Mouse (Mus musculus) heart, embryonic 16.5 days (tissue): ENCODE data around the gene Ctnnbip1. TPM values are rescaled to one million over a fixed set of nuclear protein-coding genes. Genes with fewer than 3 reads are reported as not detected.
A peak's percentile ranks its signal among the peaks of the same experiment; 100 is the strongest.

Source experiments
- ATAC-seq: fragments of 200-750 bp; cut with Nextera tagmentation; replicated peaks from 2 replicates; pipeline ENCODE4 v1.8.0; 2017; ENCODE audit warnings: moderate number of reproducible peaks; ENCODE audit not compliant: insufficient read depth, low FRiP score; ENCODE audit errors: extremely low read depth
- H3K27ac ChIP-seq: fragments of 300-500 bp; sonication (generic); 2 replicates; pipeline ENCODE4 v1.5.1; 2014; ENCODE audit warnings: mild to moderate bottlenecking, low read length, control low read depth, moderate library complexity
- H3K27me3 ChIP-seq: fragments of 300-500 bp; sonication (generic); 2 replicates; pipeline ENCODE4 v1.6.1; 2014; ENCODE audit warnings: low read length, mixed read lengths; ENCODE audit not compliant: control insufficient read depth, insufficient read depth
- H3K36me3 ChIP-seq: fragments of 300-500 bp; sonication (generic); 2 replicates; pipeline ENCODE4 v1.6.1; 2014; ENCODE audit not compliant: control insufficient read depth, insufficient read depth
- H3K4me1 ChIP-seq: fragments of 300-500 bp; sonication (generic); 2 replicates; pipeline ENCODE4 v1.6.1; 2014; ENCODE audit warnings: low read length, mixed read lengths; ENCODE audit not compliant: control insufficient read depth, insufficient read depth
- H3K4me2 ChIP-seq: fragments of 300-500 bp; sonication (generic); 2 replicates; pipeline ENCODE4 v1.6.1; 2014; ENCODE audit warnings: low read depth, mild to moderate bottlenecking, control low read depth, low read length
- H3K4me3 ChIP-seq: fragments of 300-500 bp; sonication (generic); 2 replicates; pipeline ENCODE4 v1.5.1; 2014; ENCODE audit warnings: mild to moderate bottlenecking, control low read depth, low read length
- H3K9ac ChIP-seq: fragments of 300-500 bp; sonication (generic); 2 replicates; pipeline ENCODE4 v1.6.1; 2014; ENCODE audit warnings: low read length, control low read depth
- H3K9me3 ChIP-seq: fragments of 300-500 bp; sonication (generic); replicated peaks from 2 replicates; pipeline ENCODE4 v1.6.1; 2016; ENCODE audit warnings: low read length; ENCODE audit not compliant: control insufficient read depth
- WGBS: fragments of 180-500 bp; shearing (Covaris S2); extraction: QIAGEN DNeasy Blood & Tissue Kit; methylation state at CpG from one replicate; pipeline ENCODE4 v1.1.7; 2014; 5-methylcytosine and 5-hydroxymethylcytosine counted together
- polyA plus RNA-seq: library from polyadenylated mRNA; unstranded; fragments of >200 nt; fragmentation: Nextera tagmentation; extraction: Ambion mirVana; gene quantifications from 2 replicates; pipeline ENCODE4 v1.2.1, GENCODE M21; 2015

Ctnnbip1 gene
- polyA plus RNA-seq, 1 experiment from 2014 or later: 28.7 TPM

GRCm38 (mm10) chr4:149600130-149600529, 82.1 kb downstream of the Ctnnbip1 start:
- Histone ChIP-seq H3K27me3 (peaks cover 4% of the 10 kb centered on the region; the same call in 1 of the 2 replicates), H3K4me2 (no peak overlapping the region), H3K4me3 (no peak overlapping the region), H3K4me1 (peaks cover 7% of the 10 kb centered on the region), H3K9me3 (no peaks in the 10 kb centered on the region), H3K36me3 (no peaks in the 10 kb centered on the region), H3K9ac (no peak overlapping the region), H3K27ac (no peak overlapping the region)
- WGBS: 78% methylated on average over 4 of the region's 4 CpGs
- ATAC-seq: no peak

- Histone ChIP-seq H3K9me3 (no peaks in the 10 kb centered on the region), H3K4me3 (no peak overlapping the region), H3K9ac (no peak overlapping the region), H3K36me3 (no peaks in the 10 kb centered on the region), H3K4me1 (peaks cover 7% of the 10 kb centered on the region), H3K4me2 (no peak overlapping the region), H3K27me3 (peaks cover 7% of the 10 kb centered on the region; the same call in 1 of the 2 replicates), H3K27ac (no peak overlapping the region)
- 23% methylated on average over 4 of the region's 4 CpGs for WGBS
- 0 out of 2 replicates have a peak, but pooled peaks have one; percentile 28 for ATAC-seq
Measured at GRCm38 (mm10) chr4:149601484-149601883, 83.4 kb downstream of the Ctnnbip1 start.

GRCm38 (mm10) chr4:149602236-149602635, 84.2 kb downstream of the Ctnnbip1 start:
- no peak for ATAC-seq
- Histone ChIP-seq H3K36me3 (no peaks in the 10 kb centered on the region), H3K27me3 (peaks cover 7% of the 10 kb centered on the region; the same call in 1 of the 2 replicates), H3K27ac (no peak overlapping the region), H3K9me3 (no peaks in the 10 kb centered on the region), H3K9ac (no peak overlapping the region), H3K4me3 (no peak overlapping the region), H3K4me2 (no peak overlapping the region), H3K4me1 (peaks cover 7% of the 10 kb centered on the region)
- WGBS: 61% methylated on average over 7 of the region's 7 CpGs

- Histone ChIP-seq H3K4me3 (no peak overlapping the region), H3K9me3 (no peaks in the 10 kb centered on the region), H3K4me1 (peaks cover 13% of the 10 kb centered on the region), H3K27ac (no peak overlapping the region), H3K9ac (no peak overlapping the region), H3K27me3 (peaks cover 6% of the 10 kb centered on the region; the same call in 1 of the 2 replicates), H3K4me2 (no peak overlapping the region), H3K36me3 (no peaks in the 10 kb centered on the region)
- WGBS: 41% methylated on average over 1 of the region's 1 CpGs
- ATAC-seq: no peak
Measured at GRCm38 (mm10) chr4:149603860-149604259, 85.8 kb downstream of the Ctnnbip1 start.

- Histone ChIP-seq H3K9me3 (no peaks in the 10 kb centered on the region), H3K27ac (no peak overlapping the region), H3K27me3 (peaks cover 4% of the 10 kb centered on the region; the same call in 1 of the 2 replicates), H3K9ac (no peak overlapping the region), H3K4me2 (no peak overlapping the region), H3K4me1 (peaks cover 13% of the 10 kb centered on the region), H3K36me3 (no peaks in the 10 kb centered on the region), H3K4me3 (no peak overlapping the region)
- WGBS: 74% methylated on average over 3 of the region's 3 CpGs
- ATAC-seq: no peak
Measured at GRCm38 (mm10) chr4:149604518-149604917, 86.5 kb downstream of the Ctnnbip1 start.

- Histone ChIP-seq H3K9me3 (no peaks in the 10 kb centered on the region), H3K27ac (no peak overlapping the region), H3K4me3 (no peak overlapping the region), H3K4me1 (peaks cover 13% of the 10 kb centered on the region), H3K27me3 (peaks cover 3% of the 10 kb centered on the region; the same call in 1 of the 2 replicates), H3K9ac (no peak overlapping the region), H3K36me3 (no peaks in the 10 kb centered on the region), H3K4me2 (no peak overlapping the region)
- WGBS: 66% methylated on average over 18 of the region's 18 CpGs
- no peak for ATAC-seq
Measured at GRCm38 (mm10) chr4:149606056-149606455, 88.0 kb downstream of the Ctnnbip1 start.

- no peak overlapping the region for H3K27ac ChIP-seq
- peaks cover 7% of the 10 kb centered on the region for H3K4me1 ChIP-seq
- no peaks in the 10 kb centered on the region for H3K36me3 ChIP-seq
- WGBS: 58% methylated on average over 15 of the region's 15 CpGs
- no peak overlapping the region for H3K9ac ChIP-seq
- H3K9me3 ChIP-seq: no peaks in the 10 kb centered on the region
- peaks cover 3% of the 10 kb centered on the region; the same call in 1 of the 2 replicates for H3K27me3 ChIP-seq
- no peak overlapping the region for H3K4me3 ChIP-seq
- H3K4me2 ChIP-seq: no peak overlapping the region
- no peak for ATAC-seq
Measured at GRCm38 (mm10) chr4:149606766-149607358, 88.8 kb downstream of the Ctnnbip1 start.

- Histone ChIP-seq H3K4me3 (no peak overlapping the region), H3K9ac (no peak overlapping the region), H3K9me3 (no peaks in the 10 kb centered on the region), H3K36me3 (no peaks in the 10 kb centered on the region), H3K27ac (no peak overlapping the region), H3K4me1 (peaks cover 6% of the 10 kb centered on the region), H3K4me2 (no peak overlapping the region), H3K27me3 (peaks cover 3% of the 10 kb centered on the region; the same call in 1 of the 2 replicates)
- WGBS: 43% methylated on average over 20 of the region's 20 CpGs
- 0 out of 2 replicates have a peak, but pooled peaks have one; percentile 35 for ATAC-seq
Measured at GRCm38 (mm10) chr4:149607591-149608308, 89.7 kb downstream of the Ctnnbip1 start.

GRCm38 (mm10) chr4:149608309-149608638, 90.2 kb downstream of the Ctnnbip1 start:
- Histone ChIP-seq H3K4me2 (no peak overlapping the region), H3K36me3 (no peaks in the 10 kb centered on the region), H3K9ac (no peak overlapping the region), H3K27me3 (peaks cover 3% of the 10 kb centered on the region; the same call in 1 of the 2 replicates), H3K4me3 (no peak overlapping the region), H3K9me3 (no peaks in the 10 kb centered on the region), H3K4me1 (peaks cover 6% of the 10 kb centered on the region), H3K27ac (no peak overlapping the region)
- no peak for ATAC-seq
- 85% methylated on average over 6 of the region's 6 CpGs for WGBS
